Mouse (Mus musculus) bone marrow macrophage, adult 2 months (primary cell): ENCODE measurements around the gene Foxc1.

Source experiments
- CTCF ChIP-seq: IDR thresholded peaks from 2 replicates; pipeline ENCODE4 v1.5.1; 2012; ENCODE audit warnings: low read depth, mild to moderate bottlenecking, low read length, moderate library complexity
- POLR2A ChIP-seq: IDR thresholded peaks from 2 replicates; pipeline ENCODE4 v1.6.1; 2012; ENCODE audit warnings: mild to moderate bottlenecking, low read depth, low read length, borderline replicate concordance

- TF ChIP-seq CTCF (no peak), POLR2A (no peak)
Measured at GRCm38 (mm10) chr13:31764419-31764818, 42.0 kb upstream of the Foxc1 start.
